Mouse (Mus musculus) subcutaneous adipose tissue, adult 2 months (tissue): ENCODE results near the gene Olfr553. TPM values are rescaled to one million over a fixed set of nuclear protein-coding genes. Genes with fewer than 3 reads are reported as not detected.

Experiments used
- polyA plus RNA-seq: library from polyadenylated mRNA; depleted of rRNA; stranded (reverse); fragments of >200 nt; gene quantifications from 2 replicates; pipeline ENCODE4 v1.2.3, GENCODE M21; 2012; ENCODE audit warnings: low replicate concordance; rRNA removed

Olfr553 gene
- not detected in 2 replicates for polyA plus RNA-seq

DNA sequence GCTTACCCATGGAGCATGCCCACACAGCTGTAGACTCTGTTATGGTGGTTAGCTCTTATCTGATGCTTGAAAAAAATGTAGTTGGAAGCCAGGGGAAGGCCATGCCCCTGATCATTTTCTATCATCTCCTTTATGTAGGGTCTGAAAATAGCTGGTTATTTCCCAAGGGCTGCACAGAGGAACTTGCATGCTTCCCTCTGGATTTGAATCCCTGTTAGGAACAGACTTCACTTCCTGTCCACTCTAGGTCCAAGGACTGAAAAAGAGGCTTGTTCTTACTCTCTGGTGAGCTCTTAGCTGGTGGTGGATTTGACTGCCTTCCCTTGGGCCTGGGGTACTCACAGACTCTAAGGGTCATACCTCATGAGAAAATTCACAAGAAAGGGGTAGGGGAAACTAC is at the start of gene Olfr553:
Gene Olfr553 (minus strand): TSS at position 101 of the 400 bp plus-strand sequence.

GRCm38 (mm10) chr7:102664599-102664998 is 46.6 kb upstream of the Olfr553 start, which contains the start of gene Olfr556:
Gene Olfr556, plus strand, starts transcription at chr7:102664899.

GRCm38 (mm10) chr7:102658523-102658922 is 40.5 kb upstream of the Olfr553 start, which contains the start of gene Olfr555:
Gene Olfr555, plus strand, starts transcription at chr7:102658823.

DNA sequence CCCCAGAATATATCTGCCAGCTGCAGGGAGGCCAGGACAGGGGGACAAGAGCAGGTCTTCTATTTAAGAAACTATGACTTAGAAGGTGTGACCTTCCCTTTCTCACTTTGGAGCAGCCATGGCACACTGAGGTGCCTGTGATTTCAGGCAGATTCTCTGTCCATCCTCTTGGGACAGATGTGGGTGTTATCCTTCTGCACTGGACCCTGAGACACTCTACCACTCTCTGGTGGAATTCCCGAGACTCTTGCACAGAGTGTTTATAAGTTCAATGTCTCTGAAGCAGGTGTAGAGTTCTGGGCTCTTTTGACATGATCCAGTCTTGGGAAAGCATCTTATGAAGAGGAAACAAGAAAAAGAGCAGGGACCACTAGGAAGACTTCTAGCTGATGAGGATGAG is 20.1 kb upstream of the Olfr553 start, which contains the start of gene Olfr554:
Gene Olfr554 (plus strand): TSS at position 301 of the 400 bp plus-strand sequence.

GRCm38 (mm10) chr7:102597378-102598031 is 20.5 kb downstream of the Olfr553 start, which contains the start of gene Olfr552:
Gene Olfr552, plus strand, starts transcription at chr7:102597770.

DNA sequence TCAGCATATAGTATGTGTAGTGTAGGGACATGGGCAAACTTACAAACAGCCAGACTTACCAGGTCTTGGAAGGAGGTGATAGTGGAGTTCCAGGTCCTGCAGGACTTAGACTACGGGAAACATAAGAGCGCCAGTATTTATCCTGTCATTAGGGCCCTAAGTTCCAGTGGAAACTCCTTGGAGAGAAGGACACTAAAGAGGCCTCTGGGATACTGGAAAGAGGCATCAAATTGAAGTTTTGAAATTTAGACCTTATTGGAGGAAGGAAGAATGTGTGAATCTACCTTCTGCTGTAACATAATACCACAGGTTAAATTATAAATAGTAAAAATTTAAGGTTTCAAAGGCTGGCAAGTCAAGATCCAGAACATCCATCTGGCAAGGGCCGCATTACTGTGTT is 26.2 kb downstream of the Olfr553 start, which contains the start of gene Olfr551:
Gene Olfr551 (minus strand): TSS at position 101 of the 400 bp plus-strand sequence.

DNA sequence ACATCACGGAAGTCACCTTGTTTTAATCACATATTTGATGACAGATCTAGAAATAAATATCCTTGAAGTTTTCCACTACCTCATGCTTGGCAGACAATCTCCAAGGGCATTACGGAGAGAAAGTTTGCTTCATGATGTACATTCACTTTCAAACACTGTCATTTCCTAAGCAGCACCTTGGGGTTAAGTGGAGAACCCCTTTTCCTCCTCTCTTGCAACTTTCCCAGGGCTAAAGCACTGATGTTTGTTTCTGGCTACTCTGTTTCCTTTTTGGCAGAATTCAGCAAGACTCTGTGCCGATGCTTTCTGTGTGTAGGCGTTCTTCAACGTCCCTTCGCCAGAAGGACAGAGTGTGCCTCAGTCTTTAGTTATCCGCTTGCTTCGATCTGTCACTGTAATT is 46.9 kb downstream of the Olfr553 start, which contains the start of gene Olfr550:
Gene Olfr550 (plus strand): TSS at position 301 of the 400 bp plus-strand sequence.

GRCm38 (mm10) chr7:102564999-102565997 is 52.7 kb downstream of the Olfr553 start, which contains the start of gene Trim21:
Gene Trim21, minus strand, starts transcription at chr7:102565486.

Other genes starting within 250 kb of the Olfr553 start
- 5.9 and 22.5 TPM in 2 replicates for gene Rrm1, start 176.5 kb downstream of the Olfr553 start, polyA plus RNA-seq
- gene Olfr543, start 136.5 kb downstream of the Olfr553 start, polyA plus RNA-seq = not detected in 2 replicates
- gene Olfr544, start 129.9 kb downstream of the Olfr553 start, polyA plus RNA-seq = not detected in 2 replicates
- gene Olfr545, start 118.6 kb downstream of the Olfr553 start, polyA plus RNA-seq = not detected in 2 replicates
- gene Olfr547, start 83.5 kb downstream of the Olfr553 start, polyA plus RNA-seq = not detected in 2 replicates
- not detected in 2 replicates for gene Olfr548-ps1, start 77.3 kb downstream of the Olfr553 start, polyA plus RNA-seq
- gene Olfr549, start 68.3 kb downstream of the Olfr553 start, polyA plus RNA-seq = not detected in 2 replicates
- gene Trim21, start 52.7 kb downstream of the Olfr553 start, polyA plus RNA-seq = 7.0 and 10.4 TPM in 2 replicates
- gene Olfr550, start 46.8 kb downstream of the Olfr553 start, polyA plus RNA-seq = not detected in 2 replicates
- gene Olfr551, start 26.3 kb downstream of the Olfr553 start, polyA plus RNA-seq = not detected in 2 replicates
- not detected in 2 replicates for gene Olfr552, start 20.4 kb downstream of the Olfr553 start, polyA plus RNA-seq
- gene Olfr554, start 20.2 kb upstream of the Olfr553 start, polyA plus RNA-seq = not detected in 2 replicates
- gene Olfr555, start 40.6 kb upstream of the Olfr553 start, polyA plus RNA-seq = not detected in 2 replicates
- gene Olfr556, start 46.7 kb upstream of the Olfr553 start, polyA plus RNA-seq = not detected in 2 replicates
- 41.4 and 44.2 TPM in 2 replicates for gene Trim68, start 69.1 kb upstream of the Olfr553 start, polyA plus RNA-seq
- not detected in 2 replicates for gene Olfr557, start 77.7 kb upstream of the Olfr553 start, polyA plus RNA-seq
- 9.2 and 10.1 TPM in 2 replicates for gene Olfr558, start 84.0 kb upstream of the Olfr553 start, polyA plus RNA-seq
- not detected in 2 replicates for gene Olfr33, start 100.9 kb upstream of the Olfr553 start, polyA plus RNA-seq
- not detected in 2 replicates for gene Olfr559, start 109.3 kb upstream of the Olfr553 start, polyA plus RNA-seq
- 0.17 and 0.27 TPM in 2 replicates for gene Olfr560, start 141.1 kb upstream of the Olfr553 start, polyA plus RNA-seq
- 11.4 and 14.6 TPM in 2 replicates for gene Olfr78, start 141.3 kb upstream of the Olfr553 start, polyA plus RNA-seq
- 0.12 TPM in 1 of 2 replicates, not detected in the other for gene Olfr561, start 153.0 kb upstream of the Olfr553 start, polyA plus RNA-seq
- gene Olfr564, start 185.3 kb upstream of the Olfr553 start, polyA plus RNA-seq = not detected in 2 replicates
- gene Olfr566, start 240.5 kb upstream of the Olfr553 start, polyA plus RNA-seq = not detected in 2 replicates